Mouse (Mus musculus) 416B (cell line): ENCODE measurements around the gene Gm12169.
"Not testable (repeated sequence)": the region's sequence is repeated elsewhere in the genome, so short reads cannot be mapped to it uniquely, and the experiment has no call there.

Source experiments
- DNase-seq: peaks from one replicate; pipeline ENCODE4 v3.0.0; 2011; ENCODE audit warnings: low read depth

Gene Gm12169

DNA sequence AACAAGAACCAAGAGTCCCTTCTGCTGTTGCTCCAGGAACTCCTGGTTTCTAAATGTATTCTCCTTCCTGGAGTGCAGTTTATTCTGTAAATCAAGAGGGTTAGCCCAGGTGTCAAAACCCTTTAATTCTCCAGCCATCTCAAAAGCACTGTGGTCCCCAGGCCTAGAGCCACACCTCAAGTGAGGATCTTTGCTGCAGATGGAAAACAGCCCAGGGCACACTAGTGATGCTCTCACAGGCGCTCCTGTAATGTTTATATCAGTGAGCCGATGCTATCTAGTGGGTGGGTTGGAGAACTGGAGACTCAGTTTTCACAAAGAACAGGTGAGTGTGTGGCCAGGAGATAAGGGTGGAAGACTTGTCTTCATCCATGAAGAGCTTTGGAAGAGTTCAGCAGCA lies at the start of gene Gm12169:
Gene Gm12169 (plus strand): TSS at position 301 of the 400 bp plus-strand sequence.
- DNase-seq: no peak

DNA sequence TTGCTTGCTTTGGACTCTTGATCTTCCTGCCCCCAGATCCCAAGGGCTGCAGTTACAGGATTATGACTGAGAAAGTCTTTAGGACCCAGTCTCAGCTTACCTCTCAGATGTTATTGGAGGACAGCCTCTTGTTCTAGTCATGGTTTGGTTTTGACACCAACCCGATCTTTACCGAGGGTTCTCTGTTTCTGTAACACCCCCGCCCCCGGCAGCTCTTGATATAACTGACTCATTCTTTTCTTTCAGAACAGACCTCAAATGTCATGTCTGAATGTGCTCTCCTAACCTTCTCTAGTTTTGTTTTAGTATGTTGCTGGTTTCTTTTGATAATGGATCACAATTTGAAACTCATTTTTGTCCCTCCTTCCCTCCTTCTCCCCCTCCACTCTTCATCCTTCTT lies 49.8 kb upstream of the Gm12169 start:
- DNase-seq: no peak

DNA sequence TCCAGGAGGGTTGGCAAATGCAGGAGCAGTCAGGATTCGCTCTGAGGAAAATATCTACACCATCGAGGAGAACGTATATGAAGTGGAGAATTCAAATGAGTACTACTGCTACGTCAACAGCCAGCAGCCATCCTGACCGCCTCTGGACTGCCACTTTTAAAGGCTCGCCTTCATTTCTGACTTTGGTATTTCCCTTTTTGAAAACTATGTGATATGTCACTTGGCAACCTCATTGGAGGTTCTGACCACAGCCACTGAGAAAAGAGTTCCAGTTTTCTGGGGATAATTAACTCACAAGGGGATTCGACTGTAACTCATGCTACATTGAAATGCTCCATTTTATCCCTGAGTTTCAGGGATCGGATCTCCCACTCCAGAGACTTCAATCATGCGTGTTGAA lies 44.7 kb upstream of the Gm12169 start:
- DNase-seq: no peak

- peak; percentile 86 for DNase-seq
These were observed 43.5 kb upstream of the Gm12169 start for GRCm38 (mm10) chr11:46480517-46480916.

DNA sequence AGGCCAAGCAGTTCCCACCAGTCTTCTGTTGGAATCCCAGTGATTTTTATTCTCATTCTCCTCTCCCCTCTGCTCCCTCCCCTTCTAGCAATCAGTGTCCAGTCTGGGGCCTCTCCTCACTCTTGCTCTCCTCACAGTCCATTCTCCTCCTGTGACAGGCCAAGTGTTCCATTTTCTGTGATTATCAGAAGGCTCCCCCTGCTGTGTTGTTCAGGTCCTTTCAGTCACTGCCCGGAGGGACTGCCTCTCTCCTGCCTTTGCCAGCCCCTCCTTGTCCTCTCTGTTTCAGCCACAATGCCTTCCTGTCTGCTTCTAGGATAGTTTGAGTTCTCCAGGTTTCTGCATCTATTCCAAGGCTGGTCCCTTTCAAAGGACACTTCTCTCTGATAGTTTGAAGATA lies 35.8 kb upstream of the Gm12169 start:
- DNase-seq: peak; percentile 57

DNA sequence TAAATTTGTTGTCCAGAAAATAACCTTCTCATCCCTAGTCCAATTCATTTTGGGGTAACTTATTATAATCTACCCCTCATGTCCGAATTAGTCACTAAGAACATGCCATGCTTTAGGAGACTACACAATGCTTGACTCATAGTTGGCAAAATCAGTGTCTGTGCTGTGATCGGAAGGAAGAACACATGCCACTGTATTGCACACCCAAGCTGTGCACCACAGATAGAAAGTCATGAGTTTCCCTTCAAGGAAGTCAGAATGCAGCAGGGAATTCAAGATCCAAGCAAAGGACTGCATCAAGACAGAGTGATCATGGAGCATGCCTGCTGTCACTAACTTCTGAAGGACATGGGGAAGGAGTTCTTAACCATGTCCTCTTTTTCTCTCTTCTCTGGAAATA lies 35.4 kb upstream of the Gm12169 start:
- DNase-seq: peak; percentile 49

GRCm38 (mm10) chr11:46507146-46507545 lies 16.9 kb upstream of the Gm12169 start:
- DNase-seq: no peak

GRCm38 (mm10) chr11:46509900-46510299 lies 14.1 kb upstream of the Gm12169 start:
- DNase-seq: no peak

DNA sequence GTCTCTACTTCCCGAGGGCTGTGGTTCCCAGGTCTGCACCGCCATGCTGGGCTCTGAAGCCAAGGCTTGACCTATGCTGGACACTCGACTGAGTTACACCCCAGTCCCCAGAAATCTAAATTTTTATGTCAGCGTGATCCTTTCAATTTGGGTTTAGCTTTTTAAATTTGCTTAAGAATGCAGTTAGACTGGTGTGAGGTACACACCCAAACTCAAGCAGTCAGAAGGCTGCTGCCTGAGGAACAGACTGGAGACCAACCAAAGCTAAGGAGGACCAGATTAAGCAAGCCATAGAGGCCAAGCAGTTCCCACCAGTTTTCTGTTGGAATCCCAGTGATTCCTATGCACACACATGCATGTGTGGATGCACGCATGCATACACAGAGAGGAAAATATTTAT lies 2.7 kb upstream of the Gm12169 start:
- DNase-seq: not testable (repeated sequence)

GRCm38 (mm10) chr11:46522719-46523118 lies 1.3 kb upstream of the Gm12169 start:
- peak; percentile 33 for DNase-seq

- no peak for DNase-seq
These were observed 6.1 kb downstream of the Gm12169 start for GRCm38 (mm10) chr11:46530149-46530548.

GRCm38 (mm10) chr11:46536978-46537377 lies 13.0 kb downstream of the Gm12169 start:
- DNase-seq: no peak

- DNase-seq: no peak
These were observed 19.5 kb downstream of the Gm12169 start for GRCm38 (mm10) chr11:46543530-46543929.

DNA sequence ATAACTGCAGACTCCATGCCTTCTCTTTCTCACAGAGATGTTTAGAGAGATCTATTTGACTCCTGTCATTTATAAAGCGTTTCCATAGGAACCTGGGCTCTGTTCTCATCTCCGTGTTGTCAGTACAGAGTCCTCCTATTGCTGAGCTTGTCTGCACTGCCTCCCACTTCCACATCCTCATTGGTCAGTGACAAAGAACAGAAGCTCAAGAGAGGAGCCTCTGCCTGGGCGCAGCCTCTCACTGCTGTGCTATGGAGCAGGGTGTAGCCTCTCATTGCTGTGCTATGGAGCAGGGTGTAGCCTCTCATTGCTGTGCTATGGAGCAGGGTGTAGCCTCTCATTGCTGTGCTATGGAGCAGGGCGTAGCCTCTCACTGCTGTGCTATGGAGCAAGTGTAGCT lies 25.7 kb downstream of the Gm12169 start:
- DNase-seq: no peak

DNA sequence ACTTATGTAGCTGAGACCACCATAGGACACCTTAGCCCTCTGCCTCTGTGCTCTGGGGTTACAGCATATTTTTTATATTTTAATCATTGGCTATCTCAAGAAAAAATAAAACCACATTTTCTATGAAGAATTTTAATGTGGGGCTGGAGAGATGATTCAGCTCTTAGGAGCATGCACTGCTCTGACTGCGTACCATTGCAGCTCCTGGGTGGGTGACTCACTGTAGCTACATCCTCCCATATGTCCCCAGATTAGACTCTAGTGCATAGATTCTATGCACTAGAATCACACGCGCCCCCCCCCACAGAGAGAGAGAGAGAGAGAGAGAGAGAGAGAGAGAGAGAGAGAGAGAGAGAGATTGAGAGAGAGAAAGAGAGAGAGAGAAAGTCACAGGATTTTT lies 28.7 kb downstream of the Gm12169 start:
- DNase-seq: no peak

DNA sequence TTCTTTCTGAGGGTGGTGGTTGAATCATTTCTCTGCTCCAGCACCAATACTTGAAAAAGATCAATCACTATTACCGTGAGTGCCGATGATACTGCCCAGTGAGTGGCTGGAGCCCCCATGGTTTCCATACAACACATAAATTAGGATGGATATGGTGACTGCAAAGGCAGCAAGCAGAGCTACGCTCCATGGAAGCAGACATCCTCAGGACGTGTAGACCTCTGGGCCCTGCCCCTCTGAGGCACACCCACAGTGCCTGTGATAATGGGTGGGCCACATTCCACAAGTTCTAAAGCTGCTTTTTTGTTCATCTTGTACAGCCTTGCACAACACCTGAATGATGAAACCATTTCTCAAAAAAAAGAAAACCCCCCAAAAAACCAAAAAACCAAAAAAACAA lies 37.1 kb downstream of the Gm12169 start:
- DNase-seq: no peak

DNA sequence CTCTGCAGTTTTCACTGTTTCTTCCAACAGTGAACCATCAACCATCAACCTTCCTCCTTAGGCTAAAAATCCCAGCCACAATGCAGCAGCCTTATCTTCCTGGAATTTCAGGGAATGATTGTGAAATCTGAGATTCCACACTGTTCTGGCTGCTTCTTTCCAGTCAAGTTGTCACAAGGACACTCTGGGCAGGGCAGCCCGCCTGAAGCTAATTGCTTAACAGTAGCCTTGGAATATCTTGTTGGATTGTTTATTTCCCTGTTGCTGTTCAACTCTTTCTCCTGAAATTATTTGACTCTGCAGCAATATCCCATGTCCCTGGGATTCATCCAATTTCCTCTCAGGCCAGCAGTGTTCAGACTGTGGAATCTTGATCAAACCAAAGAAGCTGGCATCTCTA lies 40.7 kb downstream of the Gm12169 start:
- no peak for DNase-seq

DNA sequence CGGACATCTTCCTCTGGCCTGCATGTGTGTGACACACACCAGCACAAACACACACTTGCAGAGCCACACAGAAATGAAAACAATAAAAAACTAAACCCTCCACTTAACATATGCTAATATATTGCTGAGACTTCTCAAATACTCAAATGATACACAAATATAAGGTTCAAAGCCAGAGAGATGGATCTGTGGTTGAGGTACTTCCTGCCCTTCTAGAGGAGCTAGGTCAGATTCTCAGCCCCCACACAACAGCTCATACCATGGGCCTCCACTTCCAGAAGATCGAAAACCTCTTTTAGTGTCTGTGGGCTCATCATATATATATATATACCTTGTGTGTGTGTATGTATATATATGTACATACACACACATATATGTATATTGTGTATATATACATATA lies 42.0 kb downstream of the Gm12169 start:
- no peak for DNase-seq

GRCm38 (mm10) chr11:46569107-46569506 lies 45.1 kb downstream of the Gm12169 start:
- DNase-seq: peak; percentile 8

DNA sequence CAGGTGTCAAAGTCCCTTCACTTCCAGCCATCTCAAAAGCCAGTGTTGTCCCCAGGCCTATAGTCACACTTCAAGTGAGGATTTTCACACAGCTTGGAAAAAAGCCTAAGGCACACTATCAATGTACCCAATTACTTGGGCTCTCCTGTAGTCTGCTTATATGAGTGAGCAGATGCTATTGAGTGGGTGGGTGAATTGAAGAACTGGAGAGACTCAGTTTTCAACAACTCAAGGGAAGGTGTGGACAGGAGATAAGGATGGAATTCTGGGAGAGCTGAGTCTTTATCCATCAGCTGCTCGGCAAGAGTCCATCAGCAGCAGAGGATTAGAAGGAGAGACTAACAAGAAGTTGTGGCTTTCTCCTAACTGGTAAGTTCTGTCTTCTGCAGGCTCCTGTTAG lies 47.3 kb downstream of the Gm12169 start, which contains the start of gene BC053393:
Gene BC053393 (plus strand): TSS at position 210 of the 400 bp plus-strand sequence.
- DNase-seq: no peak

GRCm38 (mm10) chr11:46578771-46579281 lies 54.8 kb downstream of the Gm12169 start:
- DNase-seq: no peak

DNA sequence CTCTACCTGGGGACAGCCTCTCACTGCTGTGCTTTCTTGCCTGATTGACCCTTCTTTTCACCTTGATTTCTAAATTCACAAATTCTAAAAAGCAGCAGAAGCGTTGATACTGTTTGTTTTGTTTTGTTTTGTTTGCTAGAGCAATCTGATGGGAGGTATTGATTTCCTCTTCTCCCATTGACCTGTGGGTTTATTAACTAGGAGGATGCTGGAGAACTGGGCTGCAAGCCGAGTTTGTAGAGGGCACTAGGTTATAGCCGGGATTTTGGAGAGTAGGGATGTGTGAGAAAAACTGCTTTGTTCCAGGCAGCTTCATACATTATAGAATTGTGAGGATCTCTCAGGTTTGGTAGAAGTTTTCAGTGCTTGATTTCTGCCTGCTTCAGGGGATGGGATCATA lies 56.4 kb downstream of the Gm12169 start:
- no peak for DNase-seq

- no peak for DNase-seq
These were observed 58.7 kb downstream of the Gm12169 start for GRCm38 (mm10) chr11:46582741-46583140.
